Mouse (Mus musculus): ENCODE measurements at regions not wholly inside any gene's neighbourhood (a gene's known extent, or its start where the extent isn't known, plus 50 kb on each side); places are given as distances from the start of the nearest gene placed in this dataset.

DNA sequence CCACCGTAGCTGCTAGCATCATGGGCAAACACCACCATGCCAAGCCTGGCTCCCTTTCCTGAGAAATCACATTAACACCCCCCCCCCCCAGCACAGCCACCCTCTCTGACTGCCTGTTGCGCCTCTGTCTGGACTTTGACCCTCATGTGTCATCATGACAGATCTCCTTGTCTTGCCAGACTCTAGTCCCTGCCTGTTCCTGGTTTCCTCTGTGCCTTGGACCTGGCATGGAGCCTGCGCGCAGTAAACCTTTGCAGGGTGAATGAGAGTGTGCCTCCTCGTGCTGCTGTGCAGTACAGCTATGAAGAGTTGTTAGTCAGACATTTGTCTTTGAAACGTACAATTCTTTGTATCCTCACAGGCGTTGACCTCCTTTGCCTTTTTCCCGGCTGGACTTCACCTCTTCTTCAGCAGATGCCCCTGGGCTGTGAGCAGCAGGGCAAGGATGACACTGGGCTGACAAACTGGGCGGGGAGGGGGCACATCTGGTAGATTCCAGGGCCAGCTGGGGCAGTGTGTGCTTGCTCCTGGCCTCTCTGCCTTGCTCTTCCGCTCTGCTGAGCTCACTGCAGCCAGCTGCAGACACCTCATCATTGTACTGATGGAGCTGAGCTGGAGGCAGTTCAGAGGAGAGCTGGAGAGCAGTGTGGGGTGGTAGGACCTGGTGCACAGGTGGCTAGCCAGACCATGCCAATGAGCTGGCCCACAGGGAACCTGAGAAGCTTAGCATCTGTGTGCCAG lies 134.2 kb upstream of the Pja1 start:
- Histone ChIP-seq H3K9ac (replicated peaks; ENCODE audit: low read length) (no peak overlapping the region), H3K36me3 (ENCODE audit: control insufficient read depth, insufficient read depth, low read length) (no peaks in the 10 kb centered on the region), H3K27ac (replicated peaks; ENCODE audit: low read depth, low read length) (no peak overlapping the region), H3K4me1 (ENCODE audit: control insufficient read depth, insufficient read depth, low read length) (no peaks in the 10 kb centered on the region), H3K4me3 (replicated peaks; ENCODE audit: low read depth, low read length) (no peak overlapping the region), H3K27me3 (ENCODE audit: control insufficient read depth, insufficient read depth, low read length) (peaks cover 2% of the 10 kb centered on the region), H3K4me2 (ENCODE audit: low read length) (no peak overlapping the region), H3K9me3 (ENCODE audit: control insufficient read depth, low read length) (no peaks in the 10 kb centered on the region)
- ATAC-seq (ENCODE audit: low FRiP score, low TSS enrichment) = no peak; the same call in 1 of the 2 replicates
- DNase-seq = no peak
- 69% methylated on average over 10 of the region's 10 CpGs for WGBS

DNA sequence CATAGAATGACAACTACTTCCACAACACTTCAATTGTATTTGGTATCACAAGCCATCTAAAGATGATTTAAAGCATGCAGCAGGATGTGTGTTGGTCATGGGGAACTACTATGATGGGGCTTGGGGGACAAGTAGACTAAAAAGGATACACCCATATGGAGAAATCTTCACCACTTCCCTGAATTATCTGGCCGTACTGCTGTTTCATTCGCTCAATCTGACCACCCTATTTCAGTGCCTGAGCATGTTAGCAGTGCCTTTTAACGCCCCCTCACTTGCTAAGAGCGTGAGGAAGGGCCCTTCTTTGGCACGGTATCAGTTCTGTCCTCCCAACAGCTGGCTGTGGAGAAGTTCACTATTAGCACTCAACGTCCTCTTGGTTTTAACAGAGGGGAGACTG lies 132.6 kb upstream of the Pja1 start:
- no peak overlapping the region for H3K9ac ChIP-seq (replicated peaks; ENCODE audit: low read length)
- WGBS = 77% methylated on average over 6 of the region's 6 CpGs
- no peaks in the 10 kb centered on the region for H3K9me3 ChIP-seq (ENCODE audit: control insufficient read depth, low read length)
- H3K4me1 ChIP-seq (ENCODE audit: control insufficient read depth, insufficient read depth, low read length) = no peaks in the 10 kb centered on the region
- no peak overlapping the region for H3K4me2 ChIP-seq (ENCODE audit: low read length)
- H3K4me3 ChIP-seq (replicated peaks; ENCODE audit: low read depth, low read length) = no peak overlapping the region
- no peaks in the 10 kb centered on the region for H3K36me3 ChIP-seq (ENCODE audit: control insufficient read depth, insufficient read depth, low read length)
- no peak overlapping the region for H3K27ac ChIP-seq (replicated peaks; ENCODE audit: low read depth, low read length)
- H3K27me3 ChIP-seq (ENCODE audit: control insufficient read depth, insufficient read depth, low read length) = no peaks in the 10 kb centered on the region; the same call in 1 of the 2 replicates
- DNase-seq (no peak), ATAC-seq (ENCODE audit: low FRiP score, low TSS enrichment) (no peak)

DNA sequence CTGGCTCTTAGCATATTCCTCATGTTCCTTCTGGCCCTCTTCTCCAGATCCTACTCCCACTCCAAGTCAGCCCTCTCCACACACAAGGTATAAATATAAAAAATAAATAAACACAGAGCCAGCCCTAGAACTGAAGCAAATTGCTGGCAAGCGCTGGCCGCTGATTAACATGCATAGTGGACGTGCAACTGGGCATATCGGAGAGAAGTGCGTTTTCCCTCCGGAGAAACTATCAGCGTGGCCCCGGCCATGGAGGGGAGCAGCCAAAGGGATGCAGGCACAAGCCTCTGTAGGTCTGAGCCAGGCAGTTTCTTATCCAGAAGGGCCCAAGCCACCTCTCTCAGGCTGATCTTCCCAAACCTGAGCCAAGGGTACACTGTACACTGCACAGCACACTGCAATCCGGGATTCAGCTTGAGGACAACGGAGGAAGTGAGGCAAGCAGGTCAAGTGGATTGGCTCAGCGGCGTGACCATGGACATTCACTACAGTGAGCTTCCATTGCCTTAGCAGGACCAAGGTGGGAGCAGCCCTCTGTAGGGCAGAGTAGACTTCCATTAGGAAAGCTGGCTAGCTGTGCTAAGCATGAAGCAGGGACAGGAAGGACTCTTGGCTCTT lies 131.3 kb upstream of the Pja1 start:
- Histone ChIP-seq H3K36me3 (ENCODE audit: control insufficient read depth, insufficient read depth, low read length) (no peaks in the 10 kb centered on the region), H3K27me3 (ENCODE audit: control insufficient read depth, insufficient read depth, low read length) (no peaks in the 10 kb centered on the region; the same call in 1 of the 2 replicates), H3K4me2 (ENCODE audit: low read length) (no peak overlapping the region), H3K27ac (replicated peaks; ENCODE audit: low read depth, low read length) (no peak overlapping the region), H3K9me3 (ENCODE audit: control insufficient read depth, low read length) (no peaks in the 10 kb centered on the region), H3K4me3 (replicated peaks; ENCODE audit: low read depth, low read length) (no peak overlapping the region), H3K9ac (replicated peaks; ENCODE audit: low read length) (no peak overlapping the region), H3K4me1 (ENCODE audit: control insufficient read depth, insufficient read depth, low read length) (no peaks in the 10 kb centered on the region)
- WGBS = 63% methylated on average over 12 of the region's 12 CpGs
- ATAC-seq (ENCODE audit: low FRiP score, low TSS enrichment) (no peak), DNase-seq (no peak)

DNA sequence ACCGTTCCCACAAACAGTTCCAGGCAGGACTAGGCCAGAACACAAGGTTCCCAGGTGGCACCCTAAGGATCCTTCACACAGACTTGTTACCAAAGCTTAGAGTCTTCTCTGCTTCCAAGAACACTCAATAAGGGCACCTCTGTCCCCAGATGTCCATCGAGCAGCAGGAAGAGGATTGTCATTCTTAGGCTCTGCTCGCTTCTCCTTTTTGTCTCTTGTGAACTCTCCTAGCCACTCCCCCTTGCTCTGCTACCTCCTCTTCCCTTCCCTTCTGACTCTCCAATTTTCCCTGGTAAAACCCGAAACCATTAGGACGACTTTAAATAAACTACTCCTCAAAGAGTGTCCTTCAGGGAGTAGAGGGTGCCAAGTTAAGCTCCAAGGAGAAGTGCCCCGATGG lies 124.4 kb upstream of the Pja1 start:
- ATAC-seq (ENCODE audit: low FRiP score, low TSS enrichment) (no peak), DNase-seq (no peak)
- Histone ChIP-seq H3K9me3 (ENCODE audit: control insufficient read depth, low read length) (no peaks in the 10 kb centered on the region), H3K4me1 (ENCODE audit: control insufficient read depth, insufficient read depth, low read length) (no peaks in the 10 kb centered on the region), H3K36me3 (ENCODE audit: control insufficient read depth, insufficient read depth, low read length) (no peaks in the 10 kb centered on the region), H3K4me2 (ENCODE audit: low read length) (no peak overlapping the region), H3K9ac (replicated peaks; ENCODE audit: low read length) (no peak overlapping the region), H3K27me3 (ENCODE audit: control insufficient read depth, insufficient read depth, low read length) (peaks cover 9% of the 10 kb centered on the region; the same call in 1 of the 2 replicates), H3K27ac (replicated peaks; ENCODE audit: low read depth, low read length) (no peak overlapping the region), H3K4me3 (replicated peaks; ENCODE audit: low read depth, low read length) (no peak overlapping the region)
- WGBS = 80% methylated on average over 6 of the region's 6 CpGs

DNA sequence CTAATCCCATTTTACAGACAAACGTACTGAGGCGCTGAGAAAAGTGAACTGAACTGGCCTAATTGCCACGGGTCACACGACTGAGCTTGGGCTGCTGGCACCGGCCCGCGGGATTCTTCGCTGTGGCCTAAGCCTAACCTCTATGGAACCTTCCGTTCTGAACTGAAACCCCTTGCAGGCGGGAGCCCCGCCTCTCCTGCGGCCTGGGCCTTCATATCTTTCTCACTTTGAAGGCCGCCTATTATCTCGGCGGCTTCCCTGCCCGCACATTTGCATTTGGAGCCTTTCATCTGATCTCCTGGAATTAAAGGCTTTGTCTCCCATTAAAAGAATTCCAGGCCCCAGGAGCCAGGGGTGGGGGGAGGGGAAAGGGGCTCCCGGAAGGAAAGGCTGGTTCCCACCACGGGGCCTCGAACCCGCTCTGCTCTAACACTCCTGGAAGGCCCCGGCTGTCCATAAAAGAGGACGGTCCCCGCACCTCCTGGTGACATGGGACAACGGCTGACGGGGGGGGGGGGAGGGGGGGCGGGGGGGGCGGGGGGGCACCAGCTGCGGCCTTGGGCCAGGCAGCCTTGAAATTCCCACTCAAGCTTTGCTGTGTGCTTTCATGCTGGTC lies 122.9 kb upstream of the Pja1 start:
- H3K4me2 ChIP-seq (ENCODE audit: low read length) = no peak overlapping the region
- WGBS = 19% methylated on average over 20 of the region's 28 CpGs
- H3K4me1 ChIP-seq (ENCODE audit: control insufficient read depth, insufficient read depth, low read length) = no peaks in the 10 kb centered on the region
- no peak overlapping the region for H3K27ac ChIP-seq (replicated peaks; ENCODE audit: low read depth, low read length)
- no peak overlapping the region for H3K9ac ChIP-seq (replicated peaks; ENCODE audit: low read length)
- no peaks in the 10 kb centered on the region for H3K9me3 ChIP-seq (ENCODE audit: control insufficient read depth, low read length)
- peak; percentile 51 for DNase-seq
- H3K4me3 ChIP-seq (replicated peaks; ENCODE audit: low read depth, low read length) = no peak overlapping the region
- H3K27me3 ChIP-seq (ENCODE audit: control insufficient read depth, insufficient read depth, low read length) = peaks cover 9% of the 10 kb centered on the region; the same call in 1 of the 2 replicates
- ATAC-seq (ENCODE audit: low FRiP score, low TSS enrichment) = peak; percentile 49
- H3K36me3 ChIP-seq (ENCODE audit: control insufficient read depth, insufficient read depth, low read length) = no peaks in the 10 kb centered on the region

DNA sequence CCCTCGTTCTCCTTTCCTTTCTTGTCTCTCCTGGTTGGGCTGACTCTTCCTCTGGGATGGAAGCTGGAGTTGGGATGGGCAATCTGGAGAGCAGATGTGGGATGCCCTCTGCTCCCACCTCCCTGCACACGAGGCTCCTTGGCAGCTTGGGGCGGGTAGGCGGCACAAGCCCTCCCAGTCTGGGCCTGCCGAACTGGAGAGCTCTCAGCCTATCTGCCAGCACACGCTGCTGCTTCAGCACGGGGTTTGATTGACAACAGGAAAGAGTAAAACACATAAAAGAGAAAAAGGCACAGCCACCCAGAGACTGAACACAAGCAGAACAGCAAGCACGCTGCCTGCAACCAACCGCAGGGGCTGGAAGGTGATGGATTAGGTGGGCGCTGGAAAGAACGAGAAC lies 121.9 kb upstream of the Pja1 start:
- Histone ChIP-seq H3K4me1 (ENCODE audit: control insufficient read depth, insufficient read depth, low read length) (no peaks in the 10 kb centered on the region), H3K4me2 (ENCODE audit: low read length) (no peak overlapping the region), H3K9me3 (ENCODE audit: control insufficient read depth, low read length) (no peaks in the 10 kb centered on the region), H3K9ac (replicated peaks; ENCODE audit: low read length) (no peak overlapping the region), H3K27ac (replicated peaks; ENCODE audit: low read depth, low read length) (no peak overlapping the region), H3K4me3 (replicated peaks; ENCODE audit: low read depth, low read length) (no peak overlapping the region), H3K36me3 (ENCODE audit: control insufficient read depth, insufficient read depth, low read length) (no peaks in the 10 kb centered on the region), H3K27me3 (ENCODE audit: control insufficient read depth, insufficient read depth, low read length) (peaks cover 9% of the 10 kb centered on the region; the same call in 1 of the 2 replicates)
- 48% methylated on average over 11 of the region's 11 CpGs for WGBS
- ATAC-seq (ENCODE audit: low FRiP score, low TSS enrichment) = no peak
- no peak for DNase-seq

DNA sequence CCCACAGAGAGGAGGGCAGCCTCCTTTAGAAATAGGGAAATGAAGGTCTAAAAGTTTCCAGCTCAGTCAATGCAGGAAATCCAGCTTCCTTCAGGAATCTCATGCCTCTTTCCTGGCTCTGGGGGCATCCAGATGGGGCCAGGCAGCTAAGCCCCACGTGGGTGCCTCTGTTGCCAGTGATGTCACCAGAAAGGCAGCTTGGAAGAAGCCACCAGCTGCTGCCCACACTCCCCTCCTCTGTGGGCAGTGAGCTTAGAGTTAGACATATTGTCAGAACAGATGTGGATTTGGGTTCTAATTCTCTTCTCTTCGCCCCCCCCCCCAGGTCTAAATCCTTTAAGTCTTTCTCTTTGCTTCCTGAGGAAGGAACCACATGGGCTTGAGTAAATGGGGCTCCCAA lies 116.2 kb upstream of the Pja1 start:
- peaks cover under 1% of the 10 kb centered on the region; the same call in 1 of the 2 replicates for H3K27me3 ChIP-seq (ENCODE audit: control insufficient read depth, insufficient read depth, low read length)
- 22% methylated on average over 2 of the region's 2 CpGs for WGBS

DNA sequence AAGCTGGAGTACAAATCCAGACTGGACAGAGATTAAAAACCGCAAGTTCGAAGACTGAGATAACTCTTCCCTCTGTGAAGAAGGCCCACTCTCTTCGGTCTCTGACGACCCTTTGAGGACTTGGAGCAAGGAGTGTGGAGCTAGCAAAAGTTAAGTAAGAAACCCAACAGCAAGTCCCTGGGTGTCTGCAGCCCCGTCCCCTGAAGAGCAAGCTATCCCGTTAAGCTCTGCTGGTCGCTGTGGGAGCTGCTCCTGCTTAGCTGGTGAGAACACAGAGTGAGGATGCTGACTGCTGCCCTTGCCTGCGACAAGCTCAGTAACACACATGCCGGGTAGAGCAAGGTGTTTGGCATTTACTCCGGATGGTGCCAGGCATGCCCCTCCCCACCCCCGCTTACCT lies 115.2 kb upstream of the Pja1 start:
- Histone ChIP-seq H3K36me3 (ENCODE audit: control insufficient read depth, insufficient read depth, low read length) (no peaks in the 10 kb centered on the region), H3K9me3 (ENCODE audit: control insufficient read depth, low read length) (no peaks in the 10 kb centered on the region), H3K4me3 (replicated peaks; ENCODE audit: low read depth, low read length) (no peak overlapping the region), H3K27me3 (ENCODE audit: control insufficient read depth, insufficient read depth, low read length) (peaks cover 4% of the 10 kb centered on the region; the same call in 1 of the 2 replicates), H3K4me1 (ENCODE audit: control insufficient read depth, insufficient read depth, low read length) (no peaks in the 10 kb centered on the region), H3K9ac (replicated peaks; ENCODE audit: low read length) (no peak overlapping the region), H3K27ac (replicated peaks; ENCODE audit: low read depth, low read length) (no peak overlapping the region), H3K4me2 (ENCODE audit: low read length) (no peak overlapping the region)
- DNase-seq (no peak), ATAC-seq (ENCODE audit: low FRiP score, low TSS enrichment) (no peak)
- 62% methylated on average over 11 of the region's 11 CpGs for WGBS

More for the DNA sequence above, 116.2 kb upstream of the Pja1 start:
- H3K36me3 ChIP-seq (ENCODE audit: control insufficient read depth, insufficient read depth, low read length) = no peaks in the 10 kb centered on the region
- H3K4me1 ChIP-seq (ENCODE audit: control insufficient read depth, insufficient read depth, low read length) = no peaks in the 10 kb centered on the region
- H3K9ac ChIP-seq (replicated peaks; ENCODE audit: low read length) = no peak overlapping the region
- no peak overlapping the region for H3K27ac ChIP-seq (replicated peaks; ENCODE audit: low read depth, low read length)
- ATAC-seq (ENCODE audit: low FRiP score, low TSS enrichment) (no peak), DNase-seq (no peak)
- no peak overlapping the region for H3K4me2 ChIP-seq (ENCODE audit: low read length)
- H3K9me3 ChIP-seq (ENCODE audit: control insufficient read depth, low read length) = no peaks in the 10 kb centered on the region
- H3K4me3 ChIP-seq (replicated peaks; ENCODE audit: low read depth, low read length) = no peak overlapping the region

Data from midbrain, embryonic 14.5 days (tissue).